Mouse (Mus musculus): ENCODE results near the gene Efcab1. TPM values are rescaled to one million over a fixed set of nuclear protein-coding genes. Genes with fewer than 3 reads are reported as not detected.
"Not testable (repeated sequence)": the region's sequence is repeated elsewhere in the genome, so short reads cannot be mapped to it uniquely, and the experiment has no call there.

Efcab1 gene
- polyA plus RNA-seq, 1 experiment from 2014 or later: 0.29 TPM

DNA sequence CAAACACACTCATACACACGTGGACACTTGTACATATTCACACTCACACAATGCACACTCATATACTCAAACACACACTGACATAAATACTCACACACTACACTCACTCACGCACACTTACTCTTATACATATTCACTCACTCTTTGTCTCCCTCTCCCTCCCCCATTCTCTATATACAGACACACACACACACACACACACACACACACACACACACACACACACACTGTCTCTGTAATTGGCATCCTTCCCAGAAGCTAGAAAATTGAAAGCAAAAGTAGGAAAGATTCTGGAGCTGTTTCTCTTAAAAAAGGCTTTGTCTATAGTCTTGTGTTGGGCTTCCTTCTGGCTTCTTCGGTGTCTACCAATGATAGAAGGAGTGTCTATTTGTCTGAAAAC, 34.5 kb downstream of the Efcab1 start:
- no peak for ATAC-seq
- no peaks in the 10 kb centered on the region for H3K36me3 ChIP-seq
- H3K9me3 ChIP-seq (replicated peaks): no peaks in the 10 kb centered on the region
- no peak overlapping the region for H3K27ac ChIP-seq
- no peak overlapping the region for H3K4me3 ChIP-seq
- H3K4me1 ChIP-seq: peaks cover 5% of the 10 kb centered on the region; the same call in 1 of the 2 replicates
- no peak overlapping the region for H3K9ac ChIP-seq
- no peak overlapping the region for H3K4me2 ChIP-seq
- WGBS (ENCODE audit: insufficient replicate concordance): 48% methylated on average over 3 of the region's 3 CpGs
- no peaks in the 10 kb centered on the region for H3K27me3 ChIP-seq (replicated peaks)

DNA sequence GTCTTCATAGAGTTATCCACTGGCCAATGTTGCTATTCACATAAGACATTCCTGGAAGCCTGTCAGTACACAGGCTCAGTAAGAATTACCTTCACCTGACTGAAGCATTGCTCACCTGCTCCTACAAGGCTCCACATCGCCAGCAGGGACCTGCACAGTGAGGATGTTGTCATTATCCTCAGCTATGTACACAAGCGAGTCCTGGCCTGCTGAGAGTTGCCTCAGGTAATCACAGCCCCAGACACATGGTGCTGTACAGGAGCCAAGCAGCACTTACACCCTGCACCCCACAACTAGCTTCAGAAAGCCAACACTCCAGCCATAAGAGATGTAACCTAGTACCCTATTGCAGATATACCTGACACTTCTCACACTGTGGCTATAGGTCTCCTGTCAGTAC, 37.1 kb downstream of the Efcab1 start:
- Histone ChIP-seq H3K27ac (no peak overlapping the region), H3K4me3 (no peak overlapping the region), H3K36me3 (no peaks in the 10 kb centered on the region), H3K9me3 (replicated peaks) (no peaks in the 10 kb centered on the region), H3K4me2 (no peak overlapping the region), H3K9ac (no peak overlapping the region), H3K4me1 (peaks cover 5% of the 10 kb centered on the region; the same call in 1 of the 2 replicates), H3K27me3 (replicated peaks) (no peaks in the 10 kb centered on the region)
- no peak for ATAC-seq
- 34% methylated on average over 2 of the region's 2 CpGs for WGBS (ENCODE audit: insufficient replicate concordance)

DNA sequence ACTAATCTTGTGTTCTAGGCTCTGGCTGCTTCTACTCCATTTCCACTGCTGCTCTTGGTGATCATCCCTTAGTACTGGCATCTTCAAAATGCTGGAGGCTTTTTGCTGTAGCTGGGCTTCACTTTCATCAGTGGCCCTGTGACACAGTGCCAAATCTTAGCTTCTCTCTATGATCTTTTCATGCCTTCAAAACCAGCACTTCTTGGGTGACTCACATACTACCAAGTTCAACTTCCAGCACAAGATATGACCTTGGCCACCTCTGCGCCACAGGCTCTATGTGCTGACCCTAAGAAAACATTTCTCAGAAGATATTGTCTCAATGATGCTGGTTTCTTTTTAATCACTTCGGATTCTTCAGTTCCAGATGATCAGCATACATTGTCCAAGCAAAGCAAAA, 41.2 kb downstream of the Efcab1 start:
- 62% methylated on average over 2 of the region's 2 CpGs for WGBS (ENCODE audit: insufficient replicate concordance)
- not testable (repeated sequence) for H3K27ac ChIP-seq; H3K4me1 ChIP-seq; H3K4me3 ChIP-seq; ATAC-seq; H3K4me2 ChIP-seq; H3K9me3 ChIP-seq (replicated peaks); H3K27me3 ChIP-seq (replicated peaks); H3K9ac ChIP-seq; H3K36me3 ChIP-seq

GRCm38 (mm10) chr16:14951894-14952293, 45.5 kb downstream of the Efcab1 start:
- H3K9me3 ChIP-seq (replicated peaks): no peaks in the 10 kb centered on the region
- H3K4me2 ChIP-seq: no peak overlapping the region
- no peak overlapping the region for H3K27ac ChIP-seq
- no peak overlapping the region for H3K9ac ChIP-seq
- no peak for ATAC-seq
- no peaks in the 10 kb centered on the region for H3K27me3 ChIP-seq (replicated peaks)
- 65% methylated on average over 2 of the region's 2 CpGs for WGBS (ENCODE audit: insufficient replicate concordance)
- no peak overlapping the region for H3K4me3 ChIP-seq
- H3K36me3 ChIP-seq: no peaks in the 10 kb centered on the region
- H3K4me1 ChIP-seq: no peaks in the 10 kb centered on the region

DNA sequence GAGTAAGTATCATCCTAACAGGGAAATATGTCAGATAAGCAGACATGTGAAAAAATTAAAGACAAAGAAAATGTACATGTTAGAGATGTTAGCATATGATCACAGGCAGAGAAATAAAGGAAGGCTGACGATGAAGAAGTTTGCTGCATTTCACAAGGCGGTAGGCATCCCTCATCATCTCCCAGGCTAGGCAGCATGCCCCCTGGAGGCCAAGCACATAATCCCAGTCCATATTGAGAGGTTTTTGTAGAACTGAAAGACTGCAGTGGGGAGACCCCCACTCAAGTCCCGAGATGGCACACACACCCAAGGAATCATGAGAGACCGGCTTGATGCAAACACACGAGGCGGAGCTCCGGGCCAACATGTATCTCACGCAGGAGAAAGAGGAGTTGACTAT, 53.3 kb downstream of the Efcab1 start:
- no peaks in the 10 kb centered on the region for H3K4me1 ChIP-seq
- WGBS (ENCODE audit: insufficient replicate concordance): 84% methylated on average over 8 of the region's 8 CpGs
- no peak overlapping the region for H3K4me2 ChIP-seq
- H3K27me3 ChIP-seq (replicated peaks): no peaks in the 10 kb centered on the region
- no peak for ATAC-seq
- no peaks in the 10 kb centered on the region for H3K9me3 ChIP-seq (replicated peaks)
- H3K36me3 ChIP-seq: no peaks in the 10 kb centered on the region
- no peak overlapping the region for H3K9ac ChIP-seq
- H3K4me3 ChIP-seq: no peak overlapping the region
- no peak overlapping the region for H3K27ac ChIP-seq

DNA sequence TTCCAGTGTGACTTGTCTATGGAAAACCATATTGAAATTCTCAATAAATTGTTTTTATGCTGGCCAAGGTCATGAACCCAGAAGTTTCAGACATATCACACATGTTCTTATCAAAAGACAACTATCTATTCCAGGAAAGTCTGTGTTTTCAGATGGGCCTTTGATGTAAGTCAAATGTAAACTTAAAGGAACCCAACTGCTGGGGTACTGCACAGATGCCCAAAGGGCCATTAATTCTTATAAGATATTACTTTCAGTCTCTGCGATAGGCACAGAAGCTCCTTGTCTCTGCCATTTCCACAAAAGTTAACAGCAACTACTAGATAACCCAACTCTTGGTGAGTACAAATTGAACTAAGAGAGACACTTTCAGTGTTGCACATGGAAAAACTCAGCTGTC, 67.3 kb downstream of the Efcab1 start:
- H3K4me2 ChIP-seq: no peak overlapping the region
- H3K9me3 ChIP-seq (replicated peaks): no peaks in the 10 kb centered on the region
- ATAC-seq: no peak
- no peaks in the 10 kb centered on the region for H3K36me3 ChIP-seq
- WGBS (ENCODE audit: insufficient replicate concordance): 76% methylated on average over 1 of the region's 1 CpGs
- no peaks in the 10 kb centered on the region for H3K4me1 ChIP-seq
- H3K27ac ChIP-seq: no peak overlapping the region
- H3K4me3 ChIP-seq: no peak overlapping the region
- no peaks in the 10 kb centered on the region for H3K27me3 ChIP-seq (replicated peaks)
- no peak overlapping the region for H3K9ac ChIP-seq

GRCm38 (mm10) chr16:14979228-14979627, 72.8 kb downstream of the Efcab1 start:
- Histone ChIP-seq H3K27me3 (replicated peaks) (no peaks in the 10 kb centered on the region), H3K4me1 (no peaks in the 10 kb centered on the region), H3K27ac (no peak overlapping the region), H3K9ac (no peak overlapping the region), H3K4me3 (no peak overlapping the region), H3K4me2 (no peak overlapping the region), H3K9me3 (replicated peaks) (no peaks in the 10 kb centered on the region), H3K36me3 (no peaks in the 10 kb centered on the region)
- WGBS (ENCODE audit: insufficient replicate concordance): 84% methylated on average over 2 of the region's 2 CpGs
- no peak for ATAC-seq

DNA sequence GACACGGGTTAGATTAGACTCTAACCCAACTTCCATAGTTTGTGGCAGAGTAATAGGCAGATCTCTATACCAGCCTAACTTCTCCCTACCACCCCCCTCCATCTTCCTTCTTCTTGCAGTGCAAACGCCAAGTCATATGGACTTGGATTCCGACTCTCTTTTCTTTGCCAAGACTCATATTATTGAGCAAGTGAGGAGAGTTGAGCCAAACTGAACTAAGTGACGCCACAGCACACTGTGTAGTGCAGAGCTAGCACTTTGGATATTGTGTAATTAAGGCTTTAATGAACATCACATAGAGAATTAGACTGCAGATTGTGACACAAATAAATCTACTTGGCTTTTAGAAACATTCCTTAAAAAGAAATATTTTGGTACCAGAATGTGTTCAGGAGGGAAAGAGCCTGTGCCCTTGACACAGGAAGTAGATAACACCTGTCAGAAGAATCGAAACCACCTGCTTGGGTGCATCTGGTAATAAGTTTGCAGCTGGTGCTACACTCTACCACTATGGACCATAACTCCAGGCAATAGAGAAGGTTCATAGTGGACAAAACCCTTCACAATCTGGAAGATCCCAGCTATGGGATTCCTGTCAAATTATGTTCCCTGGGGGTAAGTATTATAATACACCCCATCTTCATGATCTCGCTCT, 83.3 kb downstream of the Efcab1 start:
- 48% methylated on average over 6 of the region's 6 CpGs for WGBS (ENCODE audit: insufficient replicate concordance)
- no peaks in the 10 kb centered on the region for H3K9me3 ChIP-seq (replicated peaks)
- H3K9ac ChIP-seq: no peak overlapping the region
- no peaks in the 10 kb centered on the region for H3K36me3 ChIP-seq
- no peaks in the 10 kb centered on the region for H3K27me3 ChIP-seq (replicated peaks)
- no peak for ATAC-seq
- H3K4me2 ChIP-seq: no peak overlapping the region
- no peaks in the 10 kb centered on the region for H3K4me1 ChIP-seq
- no peak overlapping the region for H3K27ac ChIP-seq
- H3K4me3 ChIP-seq: no peak overlapping the region

DNA sequence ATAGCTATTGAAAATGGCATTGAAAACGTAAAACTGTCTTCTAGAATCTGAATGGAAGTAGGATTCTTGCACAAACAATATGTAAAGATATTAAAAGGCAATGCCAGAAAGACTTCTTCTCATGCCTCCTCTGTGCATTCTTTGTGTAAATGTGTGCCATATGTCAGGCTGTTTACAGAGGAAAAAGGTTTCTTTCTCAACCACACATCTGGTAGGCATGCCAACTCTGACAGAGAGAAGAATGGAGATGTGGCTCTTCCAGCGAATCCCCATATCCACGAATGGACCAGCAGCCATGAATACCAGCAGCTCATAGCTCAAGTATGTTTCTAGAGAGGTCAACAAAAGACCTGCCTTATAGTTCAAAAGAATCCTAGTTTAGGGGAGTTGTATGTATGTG, 84.6 kb downstream of the Efcab1 start:
- Histone ChIP-seq H3K9me3 (replicated peaks) (no peaks in the 10 kb centered on the region), H3K4me1 (no peaks in the 10 kb centered on the region), H3K4me2 (no peak overlapping the region), H3K9ac (no peak overlapping the region), H3K4me3 (no peak overlapping the region), H3K27me3 (replicated peaks) (no peaks in the 10 kb centered on the region), H3K27ac (no peak overlapping the region), H3K36me3 (no peaks in the 10 kb centered on the region)
- WGBS (ENCODE audit: insufficient replicate concordance): 59% methylated on average over 3 of the region's 3 CpGs
- ATAC-seq: no peak

GRCm38 (mm10) chr16:14992461-14993107, 86.2 kb downstream of the Efcab1 start:
- no peak for ATAC-seq
- no peaks in the 10 kb centered on the region for H3K27me3 ChIP-seq (replicated peaks)
- H3K4me1 ChIP-seq: no peaks in the 10 kb centered on the region

DNA sequence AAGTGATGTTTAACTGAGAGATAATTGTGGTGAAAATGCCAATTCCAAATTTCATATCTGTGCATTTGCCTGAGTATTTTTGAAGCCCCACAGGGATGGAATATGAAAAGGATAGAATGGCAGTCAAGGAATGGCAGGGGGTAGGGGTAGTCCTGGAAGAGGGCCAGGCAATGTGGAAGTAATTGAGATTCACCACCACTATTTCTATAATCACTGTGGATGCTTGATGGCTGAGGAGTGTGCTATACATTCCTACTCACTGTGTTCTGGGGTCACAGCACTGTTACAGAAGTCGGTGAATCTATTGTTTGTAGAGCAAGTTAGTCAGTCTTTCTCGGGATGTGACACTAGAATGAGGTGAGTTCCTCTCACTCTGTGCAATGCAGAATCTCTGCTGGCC, 108.3 kb downstream of the Efcab1 start:
- Histone ChIP-seq H3K4me2 (no peak overlapping the region), H3K4me1 (no peaks in the 10 kb centered on the region), H3K4me3 (no peak overlapping the region), H3K27me3 (replicated peaks) (no peaks in the 10 kb centered on the region), H3K27ac (no peak overlapping the region), H3K9ac (no peak overlapping the region), H3K36me3 (no peaks in the 10 kb centered on the region), H3K9me3 (replicated peaks) (no peaks in the 10 kb centered on the region)
- 74% methylated on average over 2 of the region's 2 CpGs for WGBS (ENCODE audit: insufficient replicate concordance)
- no peak for ATAC-seq

More at GRCm38 (mm10) chr16:14992461-14993107, 86.2 kb downstream of the Efcab1 start:
- WGBS (ENCODE audit: insufficient replicate concordance): 50% methylated on average over 3 of the region's 3 CpGs
- Histone ChIP-seq H3K4me2 (no peak overlapping the region), H3K9me3 (replicated peaks) (no peaks in the 10 kb centered on the region), H3K4me3 (no peak overlapping the region), H3K36me3 (no peaks in the 10 kb centered on the region), H3K27ac (no peak overlapping the region), H3K9ac (no peak overlapping the region)

Measured in liver, embryonic 12.5 days (tissue).